Mouse (Mus musculus) right cerebral cortex, postnatal 25 days (tissue): ENCODE results near the gene Eif3b.

Source experiments
- DNase-seq: peaks from one replicate; pipeline ENCODE4 v3.0.0; 2022

The Eif3b gene

GRCm38 (mm10) chr5:140418489-140419441 lies at the start of gene Eif3b:
TSS of gene Eif3b (plus strand) at chr5:140419328.
- DNase-seq: peak; percentile 91

GRCm38 (mm10) chr5:140369466-140369865 lies 49.7 kb upstream of the Eif3b start:
- no peak for DNase-seq

GRCm38 (mm10) chr5:140370446-140371254 lies 48.5 kb upstream of the Eif3b start:
- DNase-seq: no peak

GRCm38 (mm10) chr5:140371671-140372070 lies 47.5 kb upstream of the Eif3b start:
- DNase-seq: peak; percentile 37

- DNase-seq: no peak
Measured at GRCm38 (mm10) chr5:140373711-140374110, 45.4 kb upstream of the Eif3b start.

- no peak for DNase-seq
Measured at GRCm38 (mm10) chr5:140374226-140374625, 44.9 kb upstream of the Eif3b start.

- no peak for DNase-seq
Measured at GRCm38 (mm10) chr5:140375249-140375829, 43.8 kb upstream of the Eif3b start.

GRCm38 (mm10) chr5:140378121-140378853 lies 40.8 kb upstream of the Eif3b start:
- no peak for DNase-seq

GRCm38 (mm10) chr5:140379299-140379698 lies 39.8 kb upstream of the Eif3b start:
- no peak for DNase-seq

GRCm38 (mm10) chr5:140381156-140381555 lies 38.0 kb upstream of the Eif3b start:
- DNase-seq: no peak

- no peak for DNase-seq
Measured at GRCm38 (mm10) chr5:140382688-140383087, 36.4 kb upstream of the Eif3b start.

GRCm38 (mm10) chr5:140383559-140383958 lies 35.6 kb upstream of the Eif3b start:
- no peak for DNase-seq

GRCm38 (mm10) chr5:140384462-140384861 lies 34.7 kb upstream of the Eif3b start:
- no peak for DNase-seq

GRCm38 (mm10) chr5:140387236-140387635 lies 31.9 kb upstream of the Eif3b start:
- DNase-seq: no peak

- DNase-seq: no peak
Measured at GRCm38 (mm10) chr5:140387816-140388510, 31.2 kb upstream of the Eif3b start.

- DNase-seq: peak; percentile 85
Measured at GRCm38 (mm10) chr5:140388588-140389576, 30.2 kb upstream of the Eif3b start, which contains the start of gene Snx8. TSS of gene Snx8 (minus strand) at chr5:140389262.

GRCm38 (mm10) chr5:140389647-140390046 lies 29.5 kb upstream of the Eif3b start:
- no peak for DNase-seq

- no peak for DNase-seq
Measured at GRCm38 (mm10) chr5:140391435-140391834, 27.7 kb upstream of the Eif3b start.

GRCm38 (mm10) chr5:140391981-140392380 lies 27.1 kb upstream of the Eif3b start:
- DNase-seq: no peak

GRCm38 (mm10) chr5:140392701-140393100 lies 26.4 kb upstream of the Eif3b start:
- DNase-seq: no peak
